Mouse (Mus musculus): ENCODE results near the gene Ulk3. TPM values are rescaled to one million over a fixed set of nuclear protein-coding genes. Genes with fewer than 3 reads are reported as not detected.

Gene Ulk3
- polyA plus RNA-seq, 1 experiment = 5.4 TPM

GRCm38 (mm10) chr9:57560861-57561710 is 28.2 kb upstream of the Ulk3 start, which contains the start of gene Scamp2:
Scamp2 (plus strand) TSS chr9:57560943.
- TF ChIP-seq GATA1 (IDR thresholded peaks at IDR 0.05; ENCODE audit: low read length) = no peak

- no peak for TF ChIP-seq GATA1 (IDR thresholded peaks at IDR 0.05; ENCODE audit: low read length)
Observed at GRCm38 (mm10) chr9:57561711-57562099, 27.5 kb upstream of the Ulk3 start.

GRCm38 (mm10) chr9:57562896-57563372 is 26.3 kb upstream of the Ulk3 start:
- no peak for TF ChIP-seq GATA1 (IDR thresholded peaks at IDR 0.05; ENCODE audit: low read length)

GRCm38 (mm10) chr9:57564609-57565008 is 24.6 kb upstream of the Ulk3 start:
- no peak for TF ChIP-seq GATA1 (IDR thresholded peaks at IDR 0.05; ENCODE audit: low read length)

GRCm38 (mm10) chr9:57565741-57566221 is 23.5 kb upstream of the Ulk3 start:
- no peak for TF ChIP-seq GATA1 (IDR thresholded peaks at IDR 0.05; ENCODE audit: low read length)

- no peak for TF ChIP-seq GATA1 (IDR thresholded peaks at IDR 0.05; ENCODE audit: low read length)
Observed at GRCm38 (mm10) chr9:57566846-57567245, 22.4 kb upstream of the Ulk3 start.

GRCm38 (mm10) chr9:57568500-57568899 is 20.8 kb upstream of the Ulk3 start:
- TF ChIP-seq GATA1 (IDR thresholded peaks at IDR 0.05; ENCODE audit: low read length) = no peak

- no peak for TF ChIP-seq GATA1 (IDR thresholded peaks at IDR 0.05; ENCODE audit: low read length)
Observed at GRCm38 (mm10) chr9:57574397-57574796, 14.9 kb upstream of the Ulk3 start.

GRCm38 (mm10) chr9:57575577-57575976 is 13.7 kb upstream of the Ulk3 start:
- TF ChIP-seq GATA1 (IDR thresholded peaks at IDR 0.05; ENCODE audit: low read length) = no peak

GRCm38 (mm10) chr9:57577144-57577849 is 12.0 kb upstream of the Ulk3 start:
- no peak for TF ChIP-seq GATA1 (IDR thresholded peaks at IDR 0.05; ENCODE audit: low read length)

GRCm38 (mm10) chr9:57584991-57585390 is 4.3 kb upstream of the Ulk3 start:
- TF ChIP-seq GATA1 (IDR thresholded peaks at IDR 0.05; ENCODE audit: low read length) = no peak

GRCm38 (mm10) chr9:57590726-57591125 is 1.5 kb downstream of the Ulk3 start:
- no peak for TF ChIP-seq GATA1 (IDR thresholded peaks at IDR 0.05; ENCODE audit: low read length)

- no peak for TF ChIP-seq GATA1 (IDR thresholded peaks at IDR 0.05; ENCODE audit: low read length)
Observed at GRCm38 (mm10) chr9:57593454-57594173, 4.4 kb downstream of the Ulk3 start.

GRCm38 (mm10) chr9:57594174-57594509 is 4.9 kb downstream of the Ulk3 start:
- no peak for TF ChIP-seq GATA1 (IDR thresholded peaks at IDR 0.05; ENCODE audit: low read length)

- TF ChIP-seq GATA1 (IDR thresholded peaks at IDR 0.05; ENCODE audit: low read length) = no peak
Observed at GRCm38 (mm10) chr9:57597265-57597664, 8.0 kb downstream of the Ulk3 start.

- no peak for TF ChIP-seq GATA1 (IDR thresholded peaks at IDR 0.05; ENCODE audit: low read length)
Observed at GRCm38 (mm10) chr9:57597929-57598382, 8.7 kb downstream of the Ulk3 start.
